Mouse (Mus musculus) embryonic stem cell, embryonic (primary cell): ENCODE results near the gene Galnt15.

ENCODE experiments used
- CTCF ChIA-PET, 4 experiments: fragments of 300-600 bp in 2 of 4; fragments of 350-600 bp in 2 of 4; sonication (Branson Sonifier 250); formaldehyde crosslinking; loops; one replicate each; lab custom pipeline; 2022; ENCODE audit warnings: inconsistent platforms in 2 of 4; lab: Charles Lee
- POLR2A ChIA-PET, 4 experiments: fragments of 300-600 bp in 2 of 4; fragments of 350-600 bp in 2 of 4; sonication (Branson Sonifier 250); formaldehyde crosslinking; loops; one replicate each; lab custom pipeline; 2022; ENCODE audit warnings: antibody characterized with exemption in 4 of 4, inconsistent platforms in 1 of 4; lab: Charles Lee

The Galnt15 gene

DNA sequence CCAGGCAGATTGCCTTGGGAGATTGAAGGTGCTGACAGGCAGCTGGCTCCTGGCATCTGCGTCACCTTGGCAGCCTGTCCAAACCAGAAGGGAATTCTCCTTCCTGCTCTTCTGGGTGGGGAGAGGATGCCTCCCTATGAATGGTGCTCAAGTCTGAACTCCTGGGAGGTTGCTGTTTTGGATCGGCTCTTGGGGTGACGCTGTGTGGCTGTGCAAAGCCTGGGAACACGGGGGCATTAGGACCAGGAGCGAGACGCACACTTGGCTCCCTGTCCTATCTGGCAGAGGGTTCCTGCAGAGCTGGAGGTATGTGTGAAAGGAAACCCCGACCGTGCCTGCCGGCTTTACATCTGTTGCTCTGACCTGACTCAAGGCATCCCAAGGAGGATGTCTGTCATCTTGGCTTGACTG lies at the start of gene Galnt15:
Gene Galnt15, plus strand, starts transcription at position 309 of the 411 bp plus-strand sequence.
- ChIA-PET POLR2A (interaction anchor here in 2 of 4 experiments (1.0 to 1.6 kb wide), 3 partner anchors 9 to 87 kb away, joined by 3 to 7 read pairs (median 4); partner anchors contain the start of genes Dph3 (in 1 of the 2) and Oxnad1 (in 1 of the 2)), CTCF (interaction anchor here in 3 of 4 experiments (0.7 to 1.9 kb wide), 3 partner anchors 28 to 33 kb away, joined by 3 to 6 read pairs (median 4); no protein-coding TSS in a partner anchor)

DNA sequence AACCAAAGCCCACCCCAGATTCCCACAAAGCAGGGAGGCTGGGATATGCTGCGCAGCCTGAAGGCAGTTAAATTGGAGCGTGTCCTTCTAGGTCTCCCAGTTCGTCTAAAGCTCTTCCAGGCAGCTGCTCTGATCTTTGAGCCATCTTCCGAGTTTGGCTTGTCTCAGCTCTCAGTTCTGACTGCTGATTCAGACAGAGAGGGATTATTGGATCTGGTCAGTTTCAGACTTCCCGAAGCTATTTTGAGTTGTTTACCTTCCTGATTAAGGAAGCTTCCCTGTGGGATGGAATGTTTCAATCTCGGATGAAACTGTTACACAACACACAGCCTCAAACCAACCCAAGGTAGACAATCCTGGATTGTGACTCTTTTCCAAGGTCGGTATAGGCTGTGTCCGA lies 34.8 kb upstream of the Galnt15 start:
- CTCF ChIA-PET: no interaction called here
- POLR2A ChIA-PET: interaction anchor here in 1 of 4 experiments (1.3 kb wide), 1 partner anchor 13 kb away, joined by 3 read pairs; no protein-coding TSS in a partner anchor

DNA sequence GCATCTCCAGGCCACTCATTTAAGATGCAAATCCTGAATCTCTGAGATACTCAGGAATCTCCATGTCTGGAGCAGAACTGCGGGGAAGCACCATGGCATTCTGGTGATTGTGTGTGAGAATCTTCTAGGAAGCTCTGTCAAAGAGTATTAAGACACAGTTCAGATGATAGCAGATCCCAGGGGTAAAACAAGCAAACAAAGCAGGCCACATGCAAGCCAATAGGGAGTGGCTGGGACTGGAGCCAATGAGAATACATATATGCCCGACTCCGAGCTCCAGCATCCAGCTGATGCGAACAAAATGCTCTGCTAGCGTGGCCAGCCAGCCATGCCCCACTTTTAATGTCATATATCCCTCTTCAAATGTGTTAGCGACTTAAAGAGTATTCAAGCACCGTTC lies 27.8 kb upstream of the Galnt15 start:
- ChIA-PET CTCF (no interaction called here), POLR2A (interaction anchor here in 1 of 4 experiments (1.3 kb wide), 1 partner anchor 12 kb away, joined by 3 read pairs; no protein-coding TSS in a partner anchor)

DNA sequence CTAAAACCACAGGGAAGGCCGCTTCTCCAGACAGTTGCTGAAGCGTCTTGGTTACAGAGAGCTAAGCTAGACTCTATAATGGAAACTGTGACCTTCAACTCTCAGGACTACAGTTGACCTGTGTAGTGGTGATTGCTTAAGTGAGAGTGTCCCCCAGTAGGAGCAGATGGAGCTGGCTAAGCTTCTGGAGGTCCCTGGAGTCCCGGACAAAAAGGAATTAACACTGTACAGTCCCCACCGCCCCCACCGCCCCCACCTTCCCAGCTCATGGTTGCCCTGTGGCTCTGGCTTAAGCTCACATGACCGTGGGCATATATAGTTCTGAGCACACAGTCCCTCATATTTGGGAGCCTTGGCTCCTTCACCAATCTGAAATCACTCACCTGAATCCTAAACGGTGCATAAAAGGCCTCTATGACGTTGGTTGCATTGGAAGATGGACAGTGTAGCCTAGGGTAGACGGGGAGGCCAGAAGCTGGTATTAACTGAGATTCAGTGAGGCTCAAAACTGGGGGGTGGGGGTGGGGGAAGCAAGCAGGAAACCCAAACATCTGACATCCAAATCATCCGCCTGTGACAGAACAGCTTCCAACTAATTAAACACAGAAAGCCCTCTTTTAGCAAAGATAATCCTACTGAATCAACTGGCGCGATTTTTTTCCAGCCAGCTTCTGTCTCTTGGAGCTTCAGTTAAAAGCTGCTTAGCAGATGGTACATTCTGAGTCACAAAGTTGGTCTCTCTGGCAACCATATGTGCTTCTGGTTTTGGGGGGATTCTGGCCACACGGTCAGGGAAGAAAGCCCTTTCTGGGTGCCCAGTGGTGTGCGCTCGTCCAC lies 26.1 kb upstream of the Galnt15 start:
- CTCF ChIA-PET: no interaction called here

DNA sequence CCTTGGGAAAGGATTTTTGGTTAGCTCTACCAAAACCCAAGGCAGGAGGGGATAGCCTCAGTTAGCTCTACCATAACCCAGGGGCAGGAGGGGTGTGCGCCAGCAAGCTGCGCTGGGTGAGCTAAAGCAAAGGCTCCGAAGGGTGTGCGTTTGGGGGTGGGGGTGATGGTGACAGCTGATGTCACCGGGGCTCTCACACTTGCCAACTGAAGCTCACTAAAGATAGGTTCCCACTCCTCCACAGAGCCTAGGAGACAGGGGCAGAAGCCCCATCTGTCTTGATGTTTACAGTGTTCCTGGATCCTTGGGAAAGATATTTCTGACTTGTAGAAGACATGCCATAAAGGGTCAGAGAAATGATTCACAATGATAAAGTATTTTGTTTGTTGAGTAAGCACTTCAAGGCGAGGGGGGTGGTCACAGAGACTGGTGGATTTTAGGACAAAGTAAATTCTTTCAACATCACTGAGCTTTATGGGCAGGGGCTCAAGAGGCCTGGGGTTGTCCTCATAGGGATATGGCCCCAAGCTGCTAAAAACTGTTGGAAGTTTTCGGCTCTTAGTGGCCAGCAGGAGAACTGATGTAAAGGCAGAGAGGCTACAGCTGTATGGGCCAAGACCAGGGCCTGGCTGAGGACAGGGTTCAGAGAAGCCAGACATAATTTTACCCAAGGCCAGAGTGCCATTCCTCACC lies 24.7 kb upstream of the Galnt15 start:
- CTCF ChIA-PET: interaction anchor here in 2 of 4 experiments (0.5 to 0.6 kb wide), 2 partner anchors 16 to 34 kb away, joined by 4 to 13 read pairs; no protein-coding TSS in a partner anchor
- POLR2A ChIA-PET: interaction anchor here in 1 of 4 experiments (1.7 kb wide), 1 partner anchor 10 kb away, joined by 6 read pairs; no protein-coding TSS in a partner anchor

More for the DNA sequence above, 26.1 kb upstream of the Galnt15 start:
- POLR2A ChIA-PET: interaction anchor here in 1 of 4 experiments (1.7 kb wide), 1 partner anchor 11 kb away, joined by 6 read pairs; no protein-coding TSS in a partner anchor

DNA sequence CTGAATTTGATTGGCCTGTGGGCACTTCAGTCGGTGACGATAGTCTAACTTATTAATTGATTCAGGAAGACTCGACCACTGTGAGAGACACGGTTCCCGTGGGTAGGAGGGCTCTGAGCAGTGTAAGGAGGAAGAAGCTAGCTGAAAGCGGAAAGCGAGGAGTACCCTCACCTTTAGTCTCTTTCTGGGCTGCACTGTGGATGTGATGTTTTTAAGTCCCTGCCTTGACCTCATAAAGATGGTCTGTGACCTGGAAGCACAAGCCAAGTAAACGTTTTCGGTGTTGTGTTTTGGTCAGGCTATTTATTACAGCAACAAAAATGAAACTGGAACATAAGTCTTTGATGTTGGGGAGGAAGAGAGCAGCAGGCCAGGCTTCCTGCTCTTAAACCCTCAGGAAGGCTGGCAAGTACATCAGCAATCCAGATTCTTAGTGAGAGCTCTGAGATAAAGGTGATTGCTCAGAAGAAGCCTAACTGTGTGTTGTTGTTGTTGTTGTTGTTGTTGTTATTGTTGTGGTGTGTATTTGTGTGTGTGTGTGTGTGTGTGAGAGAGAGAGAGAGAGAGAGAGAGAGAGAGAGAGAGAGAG lies 23.0 kb upstream of the Galnt15 start:
- CTCF ChIA-PET: no interaction called here
- POLR2A ChIA-PET: no interaction called here

DNA sequence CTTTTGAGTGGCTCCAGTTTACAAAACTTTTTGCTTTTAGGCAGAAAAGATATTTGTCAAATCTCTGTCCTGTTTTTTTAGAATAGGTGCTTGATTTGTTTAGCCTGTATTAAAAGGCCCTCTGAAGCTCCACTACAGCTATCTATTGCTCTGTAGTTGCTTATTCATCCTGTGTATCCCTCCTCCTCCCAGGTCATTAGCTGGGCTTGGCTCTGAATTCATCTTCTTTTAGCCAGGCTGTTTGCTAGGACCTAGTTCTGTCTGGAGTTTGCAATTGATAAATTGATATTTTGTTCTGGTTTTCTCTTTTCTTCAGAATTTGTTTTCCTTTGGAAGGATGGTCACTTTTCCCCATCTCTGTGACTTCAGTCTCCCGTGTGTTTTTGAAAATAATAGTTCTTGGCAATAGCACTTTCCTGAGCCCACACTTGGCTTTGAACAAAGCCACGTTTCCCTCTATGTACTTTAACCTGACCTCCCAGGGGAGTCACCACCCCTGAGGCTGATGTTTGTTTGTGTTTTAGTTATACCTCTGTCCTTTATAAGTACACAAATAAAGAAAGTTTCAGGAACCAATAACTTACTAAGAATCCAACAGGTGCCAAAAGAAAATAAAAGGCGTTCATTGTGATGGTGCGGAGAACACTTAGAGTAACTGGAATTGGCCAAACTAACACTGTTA lies 21.0 kb upstream of the Galnt15 start:
- ChIA-PET POLR2A (interaction anchor here in 1 of 4 experiments (1.5 kb wide), 1 partner anchor 14 kb away, joined by 3 read pairs; no protein-coding TSS in a partner anchor), CTCF (no interaction called here)

DNA sequence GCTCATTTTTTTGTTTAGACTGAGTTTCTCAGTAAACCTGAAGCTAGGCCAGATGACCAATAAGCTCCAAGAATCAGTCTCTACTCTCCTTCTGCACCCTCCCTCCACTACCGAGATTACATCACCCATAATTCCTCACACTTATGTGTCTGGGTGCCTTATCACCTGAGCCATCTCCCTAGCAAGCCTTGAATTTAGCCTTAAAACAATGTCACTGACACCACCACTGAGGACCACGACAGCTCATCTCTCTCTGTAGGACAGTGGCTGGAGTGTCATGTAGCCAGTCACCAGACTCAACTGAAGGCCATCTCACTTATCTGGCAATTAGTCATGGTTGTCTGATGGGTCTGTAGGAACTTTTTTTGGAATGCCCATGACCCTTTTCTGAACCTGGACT lies 19.1 kb upstream of the Galnt15 start:
- CTCF ChIA-PET: no interaction called here
- POLR2A ChIA-PET: interaction anchor here in 1 of 4 experiments (0.5 to 1.0 kb wide), 2 partner anchors 10 to 640 kb away, joined by 4 read pairs; no protein-coding TSS in a partner anchor

DNA sequence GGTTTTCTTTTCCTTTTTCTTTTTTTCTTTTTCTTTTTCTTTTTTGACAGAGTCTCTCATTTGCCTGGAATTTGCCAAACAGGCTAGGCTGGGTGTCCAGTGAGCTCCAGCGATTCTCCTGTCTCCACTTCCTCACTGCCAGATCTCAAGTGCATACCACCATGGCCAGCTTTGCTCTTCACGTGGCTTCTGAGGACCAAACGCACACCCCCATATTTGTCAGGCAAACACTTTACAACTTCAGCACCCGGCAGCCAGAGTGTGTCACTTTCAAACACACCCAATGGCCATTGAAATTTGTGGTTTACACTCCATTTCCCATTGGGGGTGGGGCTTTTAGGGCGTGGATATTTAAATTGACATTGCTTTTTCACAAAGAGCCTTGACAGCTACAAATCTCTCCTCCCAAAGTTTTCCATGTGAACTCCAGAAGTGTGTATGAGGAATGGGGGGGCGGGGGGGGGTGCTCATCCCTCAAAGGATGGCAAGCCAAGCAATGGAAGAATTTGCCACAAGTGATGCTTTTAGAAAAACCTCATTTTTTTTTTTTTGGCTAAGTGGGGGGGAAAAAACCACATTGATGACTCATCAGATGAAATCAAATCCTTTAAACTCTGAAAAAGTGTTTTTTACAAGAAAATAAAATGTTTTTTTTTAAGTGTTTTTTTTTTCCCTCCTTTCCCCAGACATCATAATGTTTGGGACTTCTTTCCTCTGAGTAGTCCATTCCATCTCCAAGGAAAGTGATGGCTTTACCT lies 17.1 kb upstream of the Galnt15 start:
- ChIA-PET CTCF (interaction anchor here in 1 of 4 experiments (0.6 to 1.4 kb wide), 3 partner anchors 54 to 952 kb away, joined by 4 to 11 read pairs (median 5); no protein-coding TSS in a partner anchor), POLR2A (interaction anchor here in 3 of 4 experiments (0.6 to 1.4 kb wide), 3 partner anchors 10 to 1002 kb away, joined by 3 read pairs; no protein-coding TSS in a partner anchor)

DNA sequence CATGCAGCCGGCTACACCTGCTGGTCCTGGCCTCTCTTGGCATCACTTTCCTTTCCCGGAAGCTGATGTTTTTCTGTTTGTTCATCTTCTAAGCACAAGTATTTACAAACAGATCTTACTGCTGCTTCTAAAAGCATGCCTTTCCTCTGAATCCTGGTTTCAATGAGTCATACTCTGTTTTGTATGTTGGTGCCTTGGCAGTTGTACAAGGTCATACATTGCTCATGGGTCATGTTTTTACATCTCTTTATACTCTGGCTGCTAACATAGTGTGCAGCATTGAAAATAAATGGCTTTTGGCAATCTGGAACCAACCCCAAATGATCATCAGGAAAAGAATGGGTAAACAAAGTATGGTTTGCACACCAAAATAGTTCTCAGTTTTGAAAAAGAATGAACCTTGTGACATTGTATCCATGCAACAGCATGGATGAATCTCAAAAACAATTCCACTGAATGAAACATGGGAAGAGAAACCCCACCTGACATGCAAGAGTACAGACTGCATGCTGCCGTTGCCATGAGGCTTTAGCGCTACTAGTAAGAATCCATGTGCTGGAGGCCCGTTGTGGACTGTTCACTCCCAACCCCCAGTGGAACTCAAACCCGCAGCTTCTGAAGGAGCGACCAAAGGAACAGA lies 13.5 kb upstream of the Galnt15 start:
- ChIA-PET CTCF (no interaction called here), POLR2A (interaction anchor here in 1 of 4 experiments (1.6 kb wide), 1 partner anchor 12 kb away, joined by 4 read pairs; no protein-coding TSS in a partner anchor)

DNA sequence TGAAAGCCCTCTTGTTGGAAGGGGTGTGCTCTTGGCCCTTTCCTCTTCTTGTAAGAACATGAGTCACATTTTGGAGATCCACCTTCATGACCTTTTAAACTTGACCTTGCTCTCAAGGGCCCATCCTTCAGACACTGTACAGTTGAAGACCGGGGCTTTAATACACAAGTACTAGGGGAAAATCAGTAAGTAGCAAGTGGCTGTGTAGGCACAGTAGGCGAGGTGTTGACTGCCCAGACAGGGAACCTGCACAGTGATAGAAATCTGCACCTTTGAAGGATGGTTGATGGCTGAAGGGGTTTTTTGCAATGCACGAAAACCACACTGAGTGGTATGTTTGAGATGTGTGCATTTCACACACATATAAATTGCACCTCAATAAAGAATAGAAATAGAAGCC lies 12.3 kb upstream of the Galnt15 start:
- POLR2A ChIA-PET: interaction anchor here in 2 of 4 experiments (0.6 kb wide), 3 partner anchors 90 to 544 kb away, joined by 3 to 6 read pairs (median 3); partner anchors contain the start of gene Ncoa4 (in 1 of the 2)
- CTCF ChIA-PET: no interaction called here

DNA sequence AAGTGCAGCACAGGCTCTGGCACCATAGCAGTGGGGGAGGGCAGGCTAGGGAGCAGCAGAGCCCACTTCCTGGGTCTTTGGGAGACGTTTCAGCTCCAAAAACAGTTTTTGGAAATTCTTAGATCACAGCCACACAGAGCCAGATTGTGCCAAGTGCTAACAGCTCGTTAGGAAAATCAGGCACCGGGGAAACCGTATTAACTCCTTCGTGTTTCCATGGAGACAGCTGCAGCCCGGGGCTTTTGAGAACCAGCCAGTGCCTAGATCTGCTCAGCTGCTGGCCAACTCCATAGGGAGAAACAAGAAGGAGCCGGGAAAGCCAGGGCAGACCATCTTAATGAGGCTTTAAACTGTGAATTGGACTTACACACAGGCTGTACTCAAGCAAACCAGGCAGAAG lies 11.9 kb upstream of the Galnt15 start:
- CTCF ChIA-PET: no interaction called here

DNA sequence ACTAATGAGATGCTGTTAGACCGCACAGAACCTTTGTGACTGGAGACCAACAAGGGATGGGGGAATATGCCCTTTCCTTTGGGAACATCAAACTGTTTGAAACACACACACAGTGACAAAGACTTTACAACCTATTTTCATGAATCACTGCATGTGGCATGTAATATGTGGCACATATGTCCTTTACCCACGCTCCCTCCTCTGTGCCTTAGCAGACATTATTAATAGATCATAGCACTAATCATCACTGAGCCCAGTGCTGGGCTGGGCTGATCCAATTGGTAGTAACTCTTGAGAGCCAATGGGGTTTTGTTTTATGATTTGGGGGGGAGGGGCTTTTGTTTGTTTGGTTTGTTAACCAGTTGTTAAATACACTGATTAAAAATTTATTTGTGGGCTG lies 11.3 kb upstream of the Galnt15 start:
- CTCF ChIA-PET: no interaction called here
- POLR2A ChIA-PET: no interaction called here

More for the DNA sequence above, 11.9 kb upstream of the Galnt15 start:
- POLR2A ChIA-PET: interaction anchor here in 1 of 4 experiments (0.6 kb wide), 1 partner anchor 544 kb away, joined by 6 read pairs; no protein-coding TSS in a partner anchor

DNA sequence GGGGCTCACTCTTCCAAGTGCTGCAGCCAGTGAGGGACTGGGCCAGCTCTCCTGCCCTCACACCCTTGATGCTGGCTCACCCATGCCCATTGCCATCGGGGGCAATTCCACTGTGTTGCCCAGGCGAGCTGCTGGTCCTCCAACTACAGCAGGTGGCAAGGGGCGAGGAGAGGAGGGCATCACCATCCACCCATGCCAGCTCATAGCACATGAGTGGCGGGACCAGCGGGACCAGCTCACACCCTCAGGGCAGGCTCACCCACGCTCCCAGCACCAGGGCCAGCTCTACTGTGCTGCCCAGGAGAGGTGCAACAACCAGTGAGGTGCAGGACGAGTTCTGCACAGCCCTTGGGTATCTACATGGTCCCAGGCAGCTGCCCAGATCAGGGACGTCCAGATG lies 9.7 kb upstream of the Galnt15 start:
- ChIA-PET CTCF (interaction anchor here in 1 of 4 experiments (0.7 kb wide), 1 partner anchor 102 kb away, joined by 3 read pairs; no protein-coding TSS in a partner anchor), POLR2A (interaction anchor here in 2 of 4 experiments (0.9 to 2.2 kb wide), 4 partner anchors 10 to 101 kb away, joined by 3 to 7 read pairs (median 4); partner anchors contain the start of gene Galnt15 (in 1 of the 2))

DNA sequence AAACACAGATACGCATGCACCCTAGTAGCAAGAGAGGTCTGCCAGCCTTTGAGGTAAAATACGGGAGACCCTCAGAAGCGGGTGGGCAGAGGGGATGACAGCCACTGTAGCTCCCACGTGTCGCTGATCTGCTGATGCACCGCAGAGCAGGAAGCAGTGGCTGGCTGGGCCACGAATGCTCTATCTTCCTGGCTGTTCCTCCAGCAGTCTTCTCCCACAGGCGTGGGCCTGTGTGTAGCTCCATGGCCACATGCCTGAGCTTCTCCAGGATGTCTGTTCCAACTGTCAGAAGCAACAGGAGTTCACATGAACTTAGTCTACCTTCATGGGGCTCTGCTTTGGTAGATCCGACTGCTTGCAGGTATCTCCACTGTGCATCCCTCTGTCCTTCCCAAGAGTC lies 6.8 kb upstream of the Galnt15 start:
- POLR2A ChIA-PET: interaction anchor here in 3 of 4 experiments (0.6 to 1.2 kb wide), 7 partner anchors 9 to 410 kb away, joined by 3 to 4 read pairs (median 3); no protein-coding TSS in a partner anchor
- CTCF ChIA-PET: interaction anchor here in 1 of 4 experiments (0.9 kb wide), 1 partner anchor 34 kb away, joined by 3 read pairs; no protein-coding TSS in a partner anchor

DNA sequence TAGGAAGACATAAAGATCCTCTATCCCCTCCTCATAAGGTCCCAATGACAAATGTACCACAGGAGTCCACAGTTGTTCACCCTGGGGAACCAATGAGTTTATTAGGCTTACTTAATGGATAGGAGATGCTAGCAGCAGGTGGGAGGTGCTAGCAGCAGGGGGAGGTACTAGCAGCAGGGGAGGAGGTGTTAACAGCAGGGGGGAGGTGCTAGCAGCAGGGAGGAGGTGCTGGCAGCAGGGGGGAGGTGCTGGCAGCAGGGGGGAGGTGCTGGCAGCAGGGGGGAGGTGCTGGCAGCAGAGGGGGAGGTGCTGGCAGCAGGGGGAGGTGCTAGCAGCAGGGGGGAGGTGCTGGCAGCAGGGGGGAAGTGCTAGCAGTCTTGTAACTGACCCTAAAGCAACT lies 6.3 kb upstream of the Galnt15 start:
- POLR2A ChIA-PET: interaction anchor here in 2 of 4 experiments (0.6 to 1.2 kb wide), 4 partner anchors 11 to 410 kb away, joined by 3 to 4 read pairs (median 3); no protein-coding TSS in a partner anchor
- CTCF ChIA-PET: interaction anchor here in 1 of 4 experiments (0.9 kb wide), 1 partner anchor 34 kb away, joined by 3 read pairs; no protein-coding TSS in a partner anchor
